Mouse (Mus musculus): ENCODE results near the gene Dscaml1. TPM values are rescaled to one million over a fixed set of nuclear protein-coding genes. Genes with fewer than 3 reads are reported as not detected.

Gene Dscaml1
- total RNA-seq (2021) (1 to 10 TPM in 1 of 2 experiments, under 1 TPM in 1; 0.55 to 1.3 TPM), polyA plus RNA-seq (2012; rRNA removed) (2.9 and 4.1 TPM in 2 replicates)
- long read RNA-seq: 0 reads

- no peak for DNase-seq
Observed at GRCm38 (mm10) chr9:45426456-45426855, at the start of gene Dscaml1. Dscaml1 (plus strand) TSS chr9:45426628.

GRCm38 (mm10) chr9:45376883-45377282 is 49.5 kb upstream of the Dscaml1 start:
- DNase-seq: no peak

- DNase-seq: peak; percentile 62
Observed at GRCm38 (mm10) chr9:45380411-45381251, 45.8 kb upstream of the Dscaml1 start.

- no peak for DNase-seq
Observed at GRCm38 (mm10) chr9:45382336-45382735, 44.1 kb upstream of the Dscaml1 start.

GRCm38 (mm10) chr9:45382834-45383233 is 43.6 kb upstream of the Dscaml1 start:
- DNase-seq: no peak

GRCm38 (mm10) chr9:45383883-45384282 is 42.5 kb upstream of the Dscaml1 start:
- DNase-seq: no peak

GRCm38 (mm10) chr9:45386698-45387097 is 39.7 kb upstream of the Dscaml1 start:
- DNase-seq: no peak

GRCm38 (mm10) chr9:45388385-45388994 is 37.9 kb upstream of the Dscaml1 start:
- peak; percentile 82 for DNase-seq

- peak; percentile 21 for DNase-seq
Observed at GRCm38 (mm10) chr9:45389596-45389995, 36.8 kb upstream of the Dscaml1 start.

GRCm38 (mm10) chr9:45391299-45391698 is 35.1 kb upstream of the Dscaml1 start:
- no peak for DNase-seq

GRCm38 (mm10) chr9:45395218-45395617 is 31.2 kb upstream of the Dscaml1 start:
- DNase-seq: no peak

- DNase-seq: no peak
Observed at GRCm38 (mm10) chr9:45395796-45396195, 30.6 kb upstream of the Dscaml1 start.

- DNase-seq: no peak
Observed at GRCm38 (mm10) chr9:45398336-45398735, 28.1 kb upstream of the Dscaml1 start.

- DNase-seq: no peak
Observed at GRCm38 (mm10) chr9:45399434-45399833, 27.0 kb upstream of the Dscaml1 start, which contains the start of gene Fxyd2. Fxyd2 (plus strand) TSS chr9:45399669.

GRCm38 (mm10) chr9:45401851-45402250 is 24.6 kb upstream of the Dscaml1 start:
- DNase-seq: no peak

GRCm38 (mm10) chr9:45402957-45403356 is 23.5 kb upstream of the Dscaml1 start:
- DNase-seq: no peak

- DNase-seq: no peak
Observed at GRCm38 (mm10) chr9:45405694-45406093, 20.7 kb upstream of the Dscaml1 start.

- DNase-seq: no peak
Observed at GRCm38 (mm10) chr9:45406808-45407207, 19.6 kb upstream of the Dscaml1 start.

GRCm38 (mm10) chr9:45407706-45408675 is 18.4 kb upstream of the Dscaml1 start:
- peak; percentile 80 for DNase-seq

- DNase-seq: no peak
Observed at GRCm38 (mm10) chr9:45410193-45410592, 16.2 kb upstream of the Dscaml1 start.

- DNase-seq: no peak
Observed at GRCm38 (mm10) chr9:45410614-45411013, 15.8 kb upstream of the Dscaml1 start.

GRCm38 (mm10) chr9:45411111-45411510 is 15.3 kb upstream of the Dscaml1 start:
- DNase-seq: no peak
